Comparison of ENCODE assay signal across 8 mouse cellular contexts in genomic region chr7:127747559-127748234, GRCm38 (mm10). TPM values are rescaled to one million over a fixed set of nuclear protein-coding genes. Genes with fewer than 3 reads are reported as not detected.
A peak's percentile ranks its signal among the peaks of the same experiment; 100 is the strongest.
DNase-seq lines count a peak whose midpoint lies in the region; ATAC-seq and TF ChIP-seq lines count a peak whose summit lies in the region.
"Had no signal": no experiment of that assay in that cellular context is flagged by ENCODE, and none has a peak within 500 bp of the region (broad histone marks: within the 10 kb centered on the region; RNA-seq: fewer than 3 reads in every experiment).

No protein-coding gene starts in this region.

- TF ChIP-seq EP300 in liver, postnatal 0 days (IDR thresholded peaks at IDR 0.05; ENCODE audit: low read depth) = no peak

- no peak for ATAC-seq in liver, embryonic 12.5 days
- no peak for ATAC-seq in liver, postnatal 0 days
- ATAC-seq in forebrain, embryonic 11.5 days (replicated peaks; ENCODE audit: low FRiP score) = no peak
- ATAC-seq in stomach, embryonic 14.5 days (ENCODE audit: insufficient number of reproducible peaks, insufficient read depth, low FRiP score, low read depth) = no peak

- 65% methylated on average over 6 of the region's 6 CpGs for WGBS in liver, embryonic 12.5 days (ENCODE audit: insufficient replicate concordance)
- WGBS in liver, postnatal 0 days (ENCODE audit: insufficient replicate concordance) = 74% methylated on average over 6 of the region's 6 CpGs
- WGBS in forebrain, embryonic 11.5 days = 24% methylated on average over 5 of the region's 6 CpGs
- WGBS in limb, embryonic 10.5 days = 38% methylated on average over 6 of the region's 6 CpGs
- 38% methylated on average over 6 of the region's 6 CpGs for WGBS in stomach, embryonic 14.5 days

- TF ChIP-seq CTCF in liver, postnatal 0 days (IDR thresholded peaks at IDR 0.05; ENCODE audit: low read depth) = no peak

- peaks cover 48% of the 10 kb centered on the region for H3K36me3 ChIP-seq in liver, embryonic 12.5 days
- peaks cover 14% of the 10 kb centered on the region for H3K36me3 ChIP-seq in liver, postnatal 0 days (replicated peaks; ENCODE audit: insufficient read depth, low read length)
- H3K36me3 ChIP-seq in forebrain, embryonic 11.5 days (ENCODE audit: control insufficient read depth, insufficient read depth, low read length) = peaks cover 13% of the 10 kb centered on the region
- H3K36me3 ChIP-seq in limb, embryonic 10.5 days = peaks cover 55% of the 10 kb centered on the region
- H3K36me3 ChIP-seq in stomach, embryonic 14.5 days (ENCODE audit: control insufficient read depth, insufficient read depth, low read length) = peaks cover 44% of the 10 kb centered on the region

- H3K4me2 ChIP-seq in liver, embryonic 12.5 days = peak overlapping the region; percentile 97
- no peak overlapping the region; the same call in 1 of the 2 replicates for H3K4me2 ChIP-seq in liver, postnatal 0 days (ENCODE audit: low read depth, low read length)
- H3K4me2 ChIP-seq in forebrain, embryonic 11.5 days (ENCODE audit: low read depth, low read length, severe bottlenecking) = peak overlapping the region; percentile 82
- H3K4me2 ChIP-seq in stomach, embryonic 14.5 days (replicated peaks; ENCODE audit: low read depth, low read length) = peak overlapping the region; percentile 48

- no peak for DNase-seq in liver, postnatal 0 days
- no peak for DNase-seq in forebrain, embryonic 11.5 days (ENCODE audit: low spot score)
- no peak for DNase-seq in limb, embryonic 10.5 days (ENCODE audit: low spot score)
- DNase-seq in left cerebral cortex, postnatal 14 days (ENCODE audit: low spot score in 2 of 2) = no peak
- no peak for DNase-seq in gastrocnemius, postnatal 14 days

- no peak overlapping the region for H3K9ac ChIP-seq in liver, embryonic 12.5 days
- H3K9ac ChIP-seq in liver, postnatal 0 days (replicated peaks) = no peak overlapping the region
- H3K9ac ChIP-seq in forebrain, embryonic 11.5 days (ENCODE audit: low read length) = peak overlapping the region; percentile 89
- peak overlapping the region; percentile 78; the same call in 1 of the 2 replicates for H3K9ac ChIP-seq in stomach, embryonic 14.5 days (replicated peaks; ENCODE audit: low read depth, low read length)

- H3K4me1 ChIP-seq in liver, embryonic 12.5 days = peaks cover 32% of the 10 kb centered on the region
- H3K4me1 ChIP-seq in liver, postnatal 0 days (ENCODE audit: insufficient read depth) = peaks cover 19% of the 10 kb centered on the region
- no peaks in the 10 kb centered on the region; the same call in 1 of the 2 replicates for H3K4me1 ChIP-seq in forebrain, embryonic 11.5 days (replicated peaks; ENCODE audit: control insufficient read depth, insufficient read depth, low read length)
- peaks cover 30% of the 10 kb centered on the region for H3K4me1 ChIP-seq in limb, embryonic 10.5 days
- H3K4me1 ChIP-seq in stomach, embryonic 14.5 days (ENCODE audit: control insufficient read depth, insufficient read depth, low read length) = peaks cover 11% of the 10 kb centered on the region; the same call in 1 of the 2 replicates

- peak overlapping the region; percentile 77 for H3K4me3 ChIP-seq in liver, embryonic 12.5 days
- H3K4me3 ChIP-seq in liver, postnatal 0 days (ENCODE audit: low read depth, low read length) = no peak overlapping the region
- H3K4me3 ChIP-seq in forebrain, embryonic 11.5 days (ENCODE audit: low read depth, low read length) = peak overlapping the region; percentile 88
- peak overlapping the region; percentile 95 for H3K4me3 ChIP-seq in limb, embryonic 10.5 days
- H3K4me3 ChIP-seq in stomach, embryonic 14.5 days (ENCODE audit: low read depth, low read length) = peak overlapping the region; percentile 76

- no peaks in the 10 kb centered on the region for H3K27me3 ChIP-seq in liver, embryonic 12.5 days (replicated peaks)
- H3K27me3 ChIP-seq in liver, postnatal 0 days (ENCODE audit: insufficient read depth, low read length) = no peaks in the 10 kb centered on the region
- H3K27me3 ChIP-seq in forebrain, embryonic 11.5 days (ENCODE audit: control insufficient read depth, insufficient read depth, low read length) = no peaks in the 10 kb centered on the region
- no peaks in the 10 kb centered on the region for H3K27me3 ChIP-seq in limb, embryonic 10.5 days (ENCODE audit: low read depth, poor library complexity, severe bottlenecking)
- H3K27me3 ChIP-seq in stomach, embryonic 14.5 days (ENCODE audit: control insufficient read depth, insufficient read depth, low read length) = no peaks in the 10 kb centered on the region

- H3K27ac ChIP-seq in liver, embryonic 12.5 days = peak overlapping the region; percentile 75; the same call in 1 of the 2 replicates
- H3K27ac ChIP-seq in liver, postnatal 0 days (ENCODE audit: low read depth) = no peak overlapping the region
- H3K27ac ChIP-seq in forebrain, embryonic 11.5 days (ENCODE audit: low read depth, low read length) = peak overlapping the region; percentile 90; the same call in 1 of the 2 replicates
- H3K27ac ChIP-seq in limb, embryonic 10.5 days = peak overlapping the region; percentile 97
- H3K27ac ChIP-seq in stomach, embryonic 14.5 days (ENCODE audit: low read length) = peak overlapping the region; percentile 93; the same call in 1 of the 2 replicates

- no peaks in the 10 kb centered on the region for H3K9me3 ChIP-seq in liver, embryonic 12.5 days (replicated peaks)
- no peaks in the 10 kb centered on the region for H3K9me3 ChIP-seq in liver, postnatal 0 days (ENCODE audit: low read length)
- no peaks in the 10 kb centered on the region for H3K9me3 ChIP-seq in forebrain, embryonic 11.5 days (ENCODE audit: control insufficient read depth, low read length)
- no peaks in the 10 kb centered on the region for H3K9me3 ChIP-seq in limb, embryonic 10.5 days (replicated peaks)
- no peaks in the 10 kb centered on the region for H3K9me3 ChIP-seq in stomach, embryonic 14.5 days (ENCODE audit: control insufficient read depth, low read depth, low read length)

- intact Hi-C loops in left cerebral cortex, postnatal 14 days (cut with DNase I) = no loop called here
- intact Hi-C loops in gastrocnemius, postnatal 14 days (cut with DNase I; ENCODE audit: low total_unique reads) = no loop called here

RNA-seq across cellular contexts. Expression of gene Fbxl19, which starts 3.4 kb away (rescaled TPM):
- polyA plus RNA-seq in liver, embryonic 12.5 days (2016; fragmentation: Nextera tagmentation; extraction: Ambion mirVana) = 3.7 TPM in 2 replicates
- polyA plus RNA-seq in liver, postnatal 0 days (2015; fragmentation: Nextera tagmentation; extraction: Ambion mirVana) = 1.6 and 1.9 TPM in 2 replicates
- polyA plus RNA-seq in forebrain, embryonic 11.5 days (2014; fragmentation: Nextera tagmentation; extraction: Ambion mirVana) = 7.9 and 9.7 TPM in 2 replicates
- polyA plus RNA-seq in limb, embryonic 10.5 days (2016; fragmentation: Nextera tagmentation; extraction: Ambion mirVana) = 9.4 and 10.8 TPM in 2 replicates
- 3.9 and 6.2 TPM in 2 replicates for polyA plus RNA-seq in stomach, embryonic 14.5 days (2014; fragmentation: Nextera tagmentation; extraction: Ambion mirVana)
- total RNA-seq in left cerebral cortex, postnatal 14 days (2021) = 10 to 100 TPM; 89.1 to 89.8 TPM
- 1 to 10 TPM; 2.4 to 3.1 TPM for total RNA-seq in gastrocnemius, postnatal 14 days (2021)

RNA-seq across cellular contexts. Expression of gene Ctf2, which starts 15.7 kb away (rescaled TPM):
- polyA plus RNA-seq in liver, embryonic 12.5 days (2016; fragmentation: Nextera tagmentation; extraction: Ambion mirVana) = 0.13 and 0.26 TPM in 2 replicates
- polyA plus RNA-seq in liver, postnatal 0 days (2015; fragmentation: Nextera tagmentation; extraction: Ambion mirVana) = not detected in 2 replicates
- 0.63 TPM in 1 of 2 replicates, not detected in the other for polyA plus RNA-seq in forebrain, embryonic 11.5 days (2014; fragmentation: Nextera tagmentation; extraction: Ambion mirVana)
- 0.28 and 0.73 TPM in 2 replicates for polyA plus RNA-seq in limb, embryonic 10.5 days (2016; fragmentation: Nextera tagmentation; extraction: Ambion mirVana)
- 0.32 and 0.66 TPM in 2 replicates for polyA plus RNA-seq in stomach, embryonic 14.5 days (2014; fragmentation: Nextera tagmentation; extraction: Ambion mirVana)
- total RNA-seq in left cerebral cortex, postnatal 14 days (2021) = not detected
- total RNA-seq in gastrocnemius, postnatal 14 days (2021) = not detected
- polyA plus RNA-seq: thymus, adult 2 months had no signal

RNA-seq across cellular contexts. Expression of gene Orai3, which starts 21.9 kb away (rescaled TPM):
- polyA plus RNA-seq in liver, embryonic 12.5 days (2016; fragmentation: Nextera tagmentation; extraction: Ambion mirVana) = 14.8 and 15.0 TPM in 2 replicates
- 19.2 and 21.1 TPM in 2 replicates for polyA plus RNA-seq in liver, postnatal 0 days (2015; fragmentation: Nextera tagmentation; extraction: Ambion mirVana)
- 6.6 and 7.1 TPM in 2 replicates for polyA plus RNA-seq in forebrain, embryonic 11.5 days (2014; fragmentation: Nextera tagmentation; extraction: Ambion mirVana)
- polyA plus RNA-seq in limb, embryonic 10.5 days (2016; fragmentation: Nextera tagmentation; extraction: Ambion mirVana) = 15.2 and 16.0 TPM in 2 replicates
- polyA plus RNA-seq in stomach, embryonic 14.5 days (2014; fragmentation: Nextera tagmentation; extraction: Ambion mirVana) = 19.6 and 24.8 TPM in 2 replicates
- 10 to 100 TPM; 19.8 to 22.5 TPM for total RNA-seq in left cerebral cortex, postnatal 14 days (2021)
- 1 to 10 TPM; 8.1 to 9.2 TPM for total RNA-seq in gastrocnemius, postnatal 14 days (2021)

RNA-seq across cellular contexts. Expression of gene Setd1a, which starts 28.8 kb away (rescaled TPM):
- 13.1 and 13.7 TPM in 2 replicates for polyA plus RNA-seq in liver, embryonic 12.5 days (2016; fragmentation: Nextera tagmentation; extraction: Ambion mirVana)
- 5.5 and 7.3 TPM in 2 replicates for polyA plus RNA-seq in liver, postnatal 0 days (2015; fragmentation: Nextera tagmentation; extraction: Ambion mirVana)
- polyA plus RNA-seq in forebrain, embryonic 11.5 days (2014; fragmentation: Nextera tagmentation; extraction: Ambion mirVana) = 28.8 and 30.7 TPM in 2 replicates
- 21.9 and 24.2 TPM in 2 replicates for polyA plus RNA-seq in limb, embryonic 10.5 days (2016; fragmentation: Nextera tagmentation; extraction: Ambion mirVana)
- polyA plus RNA-seq in stomach, embryonic 14.5 days (2014; fragmentation: Nextera tagmentation; extraction: Ambion mirVana) = 31.2 and 32.1 TPM in 2 replicates
- total RNA-seq in left cerebral cortex, postnatal 14 days (2021) = 10 to 100 TPM; 43.3 to 44.9 TPM
- total RNA-seq in gastrocnemius, postnatal 14 days (2021) = 10 to 100 TPM; 15.6 to 17.4 TPM

RNA-seq across cellular contexts. Expression of gene Ctf1, which starts 35.2 kb away (rescaled TPM):
- 3.6 and 4.6 TPM in 2 replicates for polyA plus RNA-seq in liver, embryonic 12.5 days (2016; fragmentation: Nextera tagmentation; extraction: Ambion mirVana)
- 7.9 and 10.0 TPM in 2 replicates for polyA plus RNA-seq in liver, postnatal 0 days (2015; fragmentation: Nextera tagmentation; extraction: Ambion mirVana)
- 7.2 and 9.5 TPM in 2 replicates for polyA plus RNA-seq in forebrain, embryonic 11.5 days (2014; fragmentation: Nextera tagmentation; extraction: Ambion mirVana)
- 11.1 and 14.2 TPM in 2 replicates for polyA plus RNA-seq in limb, embryonic 10.5 days (2016; fragmentation: Nextera tagmentation; extraction: Ambion mirVana)
- polyA plus RNA-seq in stomach, embryonic 14.5 days (2014; fragmentation: Nextera tagmentation; extraction: Ambion mirVana) = 20.1 and 22.1 TPM in 2 replicates
- 1 to 10 TPM; 2.3 to 2.7 TPM for total RNA-seq in left cerebral cortex, postnatal 14 days (2021)
- 10 to 100 TPM; 12.1 to 14.6 TPM for total RNA-seq in gastrocnemius, postnatal 14 days (2021)

Comparison
In these comparisons a context has a peak if more than half of its experiments do, and no peak if none do; other contexts are left out.
1. H3K9ac ChIP-seq: peak in forebrain, embryonic 11.5 days (single experiment) and stomach, embryonic 14.5 days (single experiment); none in liver, embryonic 12.5 days (single experiment) and liver, postnatal 0 days (single experiment).